Mouse (Mus musculus) lung, adult 2 months (tissue): Measurements from ENCODE around the gene Tab1.

Experiments used
- CTCF ChIP-seq: fragments of 200-500 bp; IDR thresholded peaks from 2 replicates; pipeline ENCODE4 v1.5.1; 2011; ENCODE audit warnings: mild to moderate bottlenecking, low read length, control low read depth; ENCODE audit not compliant: insufficient read depth
- POLR2A ChIP-seq: fragments of 200-500 bp; IDR thresholded peaks from 2 replicates; pipeline ENCODE4 v1.6.1; 2011; ENCODE audit warnings: low read depth, mild to moderate bottlenecking, control low read depth, low read length, borderline replicate concordance; ENCODE audit errors: extremely low read depth

DNA sequence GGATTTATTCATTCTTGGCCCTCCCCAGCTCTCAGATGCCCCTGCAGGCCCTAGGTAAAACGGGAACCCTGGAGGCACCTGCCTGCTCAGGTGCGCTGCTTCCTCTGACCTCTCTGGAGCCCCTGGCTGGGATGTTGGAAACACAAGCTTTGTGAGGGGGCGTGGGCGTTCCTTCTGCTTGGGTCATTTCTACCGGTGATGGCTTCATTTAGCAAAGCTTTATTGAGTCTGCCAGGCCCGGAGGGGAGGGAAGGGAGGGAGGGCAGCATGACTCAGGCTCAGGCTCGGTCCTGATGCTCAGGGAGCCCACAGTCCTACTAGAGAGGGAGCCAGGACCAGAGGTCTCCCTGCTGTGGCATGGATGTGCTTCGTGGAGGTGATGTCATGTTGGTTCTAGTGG lies 40.3 kb upstream of the Tab1 start:
- TF ChIP-seq POLR2A (no peak), CTCF (no peak)
